Mouse (Mus musculus): ENCODE results near the gene Serpina5.

DNA sequence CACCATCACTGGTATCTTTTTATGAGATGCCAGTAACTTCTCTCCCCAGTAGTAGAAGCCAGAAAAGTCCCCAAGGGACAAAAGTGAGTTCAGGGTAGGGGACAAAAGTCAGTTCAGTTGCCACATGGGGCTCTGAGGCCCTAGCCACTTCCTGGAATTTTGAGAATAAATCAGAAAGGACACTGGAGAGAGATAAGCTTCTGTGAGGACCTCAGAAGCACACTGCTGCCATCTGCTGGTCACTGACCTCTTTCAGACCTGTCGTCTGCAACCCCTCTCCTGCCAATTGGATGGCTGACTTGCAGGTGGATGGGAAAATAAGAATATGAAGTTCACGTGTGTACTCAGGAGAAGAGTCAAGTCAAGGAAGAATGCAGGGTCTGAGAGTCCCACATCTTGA lies 31.3 kb upstream of the Serpina5 start:
- TF ChIP-seq POLR2A (IDR thresholded peaks at IDR 0.05; ENCODE audit: low read depth, low read length) (no peak), CTCF (IDR thresholded peaks at IDR 0.05; ENCODE audit: extremely low read depth, insufficient read length, insufficient replicate concordance, low read depth, low read length) (peak; percentile 84; the same call in 1 of the 2 replicates)
